Mouse (Mus musculus) neural tube, embryonic 13.5 days (tissue): ENCODE results near the gene Fxyd2. TPM values are rescaled to one million over a fixed set of nuclear protein-coding genes. Genes with fewer than 3 reads are reported as not detected.

Experiments used
- ATAC-seq: fragments of 200-750 bp; cut with Nextera tagmentation; 2 replicates; pipeline ENCODE4 v1.8.0; 2017; ENCODE audit warnings: low read depth, mild to moderate bottlenecking, moderate TSS enrichment, moderate library complexity
- H3K27ac ChIP-seq: fragments of 300-500 bp; sonication (generic); replicated peaks from 2 replicates; pipeline ENCODE4 v1.5.1; 2015; ENCODE audit warnings: moderate library complexity, mild to moderate bottlenecking, inconsistent platforms
- H3K27me3 ChIP-seq: fragments of 300-500 bp; sonication (generic); 2 replicates; pipeline ENCODE4 v1.6.1; 2015; ENCODE audit warnings: mild to moderate bottlenecking, inconsistent platforms
- H3K36me3 ChIP-seq: fragments of 300-500 bp; sonication (generic); 2 replicates; pipeline ENCODE4 v1.6.1; 2015; ENCODE audit warnings: mild to moderate bottlenecking, inconsistent platforms
- H3K4me1 ChIP-seq: fragments of 300-500 bp; sonication (generic); replicated peaks from 2 replicates; pipeline ENCODE4 v1.6.1; 2015; ENCODE audit warnings: inconsistent platforms
- H3K4me2 ChIP-seq: fragments of 300-500 bp; sonication (generic); 2 replicates; pipeline ENCODE4 v1.6.1; 2015; ENCODE audit warnings: inconsistent platforms, mild to moderate bottlenecking, moderate library complexity
- H3K4me3 ChIP-seq: fragments of 300-500 bp; sonication (generic); 2 replicates; pipeline ENCODE4 v1.5.1; 2015; ENCODE audit warnings: mild to moderate bottlenecking, inconsistent platforms
- H3K9ac ChIP-seq: fragments of 300-500 bp; sonication (generic); 2 replicates; pipeline ENCODE4 v1.6.1; 2015; ENCODE audit warnings: moderate library complexity, mild to moderate bottlenecking, inconsistent platforms
- H3K9me3 ChIP-seq: fragments of 300-500 bp; sonication (generic); 2 replicates; pipeline ENCODE4 v1.6.1; 2016; ENCODE audit warnings: inconsistent platforms
- WGBS: fragments of 180-500 bp; shearing (Covaris S2); methylation state at CpG from one replicate; pipeline ENCODE4 v1.1.7; 2015; 5-methylcytosine and 5-hydroxymethylcytosine counted together
- polyA plus RNA-seq: library from polyadenylated mRNA; unstranded; fragments of >200 nt; fragmentation: Nextera tagmentation; extraction: Ambion mirVana; gene quantifications from 2 replicates; pipeline ENCODE4 v1.2.1, GENCODE M21; 2015

Gene Fxyd2
- polyA plus RNA-seq, 1 experiment from 2014 or later, result 5.9 TPM

- H3K27me3 ChIP-seq, result peaks cover 45% of the 10 kb centered on the region
- peak overlapping the region; percentile 88 for H3K27ac ChIP-seq
- peak; percentile 32 for ATAC-seq
- no peaks in the 10 kb centered on the region for H3K9me3 ChIP-seq
- H3K9ac ChIP-seq, result peak overlapping the region; percentile 85
- H3K4me1 ChIP-seq, result peaks cover 83% of the 10 kb centered on the region
- peak overlapping the region; percentile 62 for H3K4me3 ChIP-seq
- 36% methylated on average over 12 of the region's 12 CpGs for WGBS
- no peaks in the 10 kb centered on the region for H3K36me3 ChIP-seq
- H3K4me2 ChIP-seq, result peak overlapping the region; percentile 69
Observed at GRCm38 (mm10) chr9:45432639-45433038, 33.2 kb downstream of the Fxyd2 start.

GRCm38 (mm10) chr9:45433119-45433518 lies 33.6 kb downstream of the Fxyd2 start:
- no peaks in the 10 kb centered on the region for H3K9me3 ChIP-seq
- H3K4me3 ChIP-seq, result peak overlapping the region; percentile 62
- H3K9ac ChIP-seq, result peak overlapping the region; percentile 85
- peaks cover 42% of the 10 kb centered on the region for H3K27me3 ChIP-seq
- peaks cover 87% of the 10 kb centered on the region for H3K4me1 ChIP-seq
- peak overlapping the region; percentile 69 for H3K4me2 ChIP-seq
- ATAC-seq, result no peak
- peak overlapping the region; percentile 88 for H3K27ac ChIP-seq
- 48% methylated on average over 9 of the region's 9 CpGs for WGBS
- H3K36me3 ChIP-seq, result no peaks in the 10 kb centered on the region

- Histone ChIP-seq H3K4me2 (peak overlapping the region; percentile 69), H3K36me3 (no peaks in the 10 kb centered on the region), H3K27me3 (peaks cover 36% of the 10 kb centered on the region), H3K27ac (peak overlapping the region; percentile 88), H3K4me1 (peaks cover 89% of the 10 kb centered on the region), H3K9ac (peak overlapping the region; percentile 85; the same call in 1 of the 2 replicates), H3K9me3 (no peaks in the 10 kb centered on the region), H3K4me3 (no peak overlapping the region)
- WGBS, result 70% methylated on average over 2 of the region's 2 CpGs
- no peak for ATAC-seq
Observed at GRCm38 (mm10) chr9:45434171-45434570, 34.7 kb downstream of the Fxyd2 start.

GRCm38 (mm10) chr9:45439025-45439424 lies 39.6 kb downstream of the Fxyd2 start:
- no peaks in the 10 kb centered on the region for H3K36me3 ChIP-seq
- no peak overlapping the region; the same call in 1 of the 2 replicates for H3K9ac ChIP-seq
- no peak overlapping the region for H3K27ac ChIP-seq
- H3K9me3 ChIP-seq, result no peaks in the 10 kb centered on the region
- H3K4me2 ChIP-seq, result no peak overlapping the region
- H3K4me1 ChIP-seq, result peaks cover 76% of the 10 kb centered on the region
- no peaks in the 10 kb centered on the region for H3K27me3 ChIP-seq
- no peak overlapping the region for H3K4me3 ChIP-seq
- no peak for ATAC-seq
- WGBS, result 78% methylated on average over 4 of the region's 4 CpGs

GRCm38 (mm10) chr9:45440083-45440784 lies 40.8 kb downstream of the Fxyd2 start:
- H3K4me1 ChIP-seq, result peaks cover 68% of the 10 kb centered on the region

GRCm38 (mm10) chr9:45444251-45444798 lies 44.9 kb downstream of the Fxyd2 start:
- peaks cover 7% of the 10 kb centered on the region; the same call in 1 of the 2 replicates for H3K36me3 ChIP-seq
- H3K27me3 ChIP-seq, result no peaks in the 10 kb centered on the region; the same call in 1 of the 2 replicates
- H3K9ac ChIP-seq, result no peak overlapping the region
- WGBS, result 80% methylated on average over 5 of the region's 5 CpGs
- no peak overlapping the region for H3K4me3 ChIP-seq
- no peak overlapping the region for H3K4me2 ChIP-seq
- no peak for ATAC-seq
- H3K27ac ChIP-seq, result no peak overlapping the region
- peaks cover 63% of the 10 kb centered on the region for H3K4me1 ChIP-seq
- no peaks in the 10 kb centered on the region for H3K9me3 ChIP-seq

More at GRCm38 (mm10) chr9:45440083-45440784, 40.8 kb downstream of the Fxyd2 start:
- H3K9ac ChIP-seq, result no peak overlapping the region
- H3K36me3 ChIP-seq, result no peaks in the 10 kb centered on the region
- no peak overlapping the region for H3K27ac ChIP-seq
- no peaks in the 10 kb centered on the region for H3K27me3 ChIP-seq
- no peak for ATAC-seq
- H3K4me2 ChIP-seq, result no peak overlapping the region
- no peak overlapping the region for H3K4me3 ChIP-seq
- WGBS, result 73% methylated on average over 16 of the region's 16 CpGs
- no peaks in the 10 kb centered on the region for H3K9me3 ChIP-seq

- Histone ChIP-seq H3K27ac (no peak overlapping the region), H3K9ac (no peak overlapping the region), H3K4me1 (peaks cover 39% of the 10 kb centered on the region), H3K27me3 (no peaks in the 10 kb centered on the region; the same call in none of the 2 replicates), H3K9me3 (no peaks in the 10 kb centered on the region), H3K4me3 (no peak overlapping the region), H3K4me2 (no peak overlapping the region), H3K36me3 (peaks cover 13% of the 10 kb centered on the region; the same call in 1 of the 2 replicates)
- ATAC-seq, result no peak
- 95% methylated on average over 4 of the region's 4 CpGs for whole genome bisulfite sequencing
Observed at GRCm38 (mm10) chr9:45449658-45450057, 50.2 kb downstream of the Fxyd2 start.

GRCm38 (mm10) chr9:45451346-45451745 lies 51.9 kb downstream of the Fxyd2 start:
- WGBS, result 90% methylated on average over 4 of the region's 4 CpGs
- ATAC-seq, result no peak

GRCm38 (mm10) chr9:45454032-45454431 lies 54.6 kb downstream of the Fxyd2 start:
- Histone ChIP-seq H3K4me3 (no peak overlapping the region), H3K36me3 (peaks cover 7% of the 10 kb centered on the region; the same call in 1 of the 2 replicates), H3K9me3 (no peaks in the 10 kb centered on the region), H3K27me3 (no peaks in the 10 kb centered on the region; the same call in 1 of the 2 replicates), H3K9ac (peak overlapping the region; percentile 47; the same call in 1 of the 2 replicates), H3K27ac (peak overlapping the region; percentile 64), H3K4me2 (no peak overlapping the region), H3K4me1 (peaks cover 31% of the 10 kb centered on the region)
- no peak for ATAC-seq
- WGBS, result 87% methylated on average over 10 of the region's 10 CpGs

More at GRCm38 (mm10) chr9:45451346-45451745, 51.9 kb downstream of the Fxyd2 start:
- no peak overlapping the region for H3K4me3 ChIP-seq
- H3K36me3 ChIP-seq, result peaks cover 13% of the 10 kb centered on the region; the same call in 1 of the 2 replicates
- H3K4me2 ChIP-seq, result no peak overlapping the region
- no peak overlapping the region for H3K27ac ChIP-seq
- no peaks in the 10 kb centered on the region for H3K9me3 ChIP-seq
- H3K4me1 ChIP-seq, result peaks cover 40% of the 10 kb centered on the region
- H3K27me3 ChIP-seq, result no peaks in the 10 kb centered on the region; the same call in none of the 2 replicates
- no peak overlapping the region for H3K9ac ChIP-seq

- peak; percentile 62; the same call in 1 of the 2 replicates for ATAC-seq
- no peaks in the 10 kb centered on the region for H3K9me3 ChIP-seq
- peaks cover 31% of the 10 kb centered on the region for H3K4me1 ChIP-seq
- 54% methylated on average over 8 of the region's 8 CpGs for WGBS
- H3K9ac ChIP-seq, result no peak overlapping the region
- no peak overlapping the region for H3K4me2 ChIP-seq
- no peak overlapping the region for H3K4me3 ChIP-seq
- H3K27me3 ChIP-seq, result no peaks in the 10 kb centered on the region; the same call in 1 of the 2 replicates
- H3K36me3 ChIP-seq, result 0 out of 2 replicates have a peak, but pooled peaks cover 6% of the 10 kb centered on the region
- H3K27ac ChIP-seq, result peak overlapping the region; percentile 64
Observed at GRCm38 (mm10) chr9:45454889-45455610, 55.6 kb downstream of the Fxyd2 start.

- no peak overlapping the region for H3K9ac ChIP-seq
- H3K4me3 ChIP-seq, result no peak overlapping the region
- no peaks in the 10 kb centered on the region; the same call in 1 of the 2 replicates for H3K27me3 ChIP-seq
- no peak for ATAC-seq
- no peaks in the 10 kb centered on the region for H3K36me3 ChIP-seq
- peaks cover 31% of the 10 kb centered on the region for H3K4me1 ChIP-seq
- WGBS, result 26% methylated on average over 7 of the region's 7 CpGs
- no peaks in the 10 kb centered on the region for H3K9me3 ChIP-seq
- no peak overlapping the region for H3K27ac ChIP-seq
- no peak overlapping the region for H3K4me2 ChIP-seq
Observed at GRCm38 (mm10) chr9:45457200-45457599, 57.7 kb downstream of the Fxyd2 start.

- Histone ChIP-seq H3K36me3 (no peaks in the 10 kb centered on the region), H3K9ac (no peak overlapping the region), H3K27me3 (no peaks in the 10 kb centered on the region), H3K9me3 (no peaks in the 10 kb centered on the region), H3K27ac (0 out of 2 replicates have a peak overlapping the region, but pooled peaks have one; percentile 28), H3K4me2 (no peak overlapping the region), H3K4me1 (peaks cover 31% of the 10 kb centered on the region), H3K4me3 (no peak overlapping the region)
- no peak for ATAC-seq
- 53% methylated on average over 14 of the region's 14 CpGs for WGBS
Observed at GRCm38 (mm10) chr9:45458363-45458762, 58.9 kb downstream of the Fxyd2 start.
